Mouse (Mus musculus) frontal cortex, postnatal 10 days (tissue): ENCODE measurements around the gene Pdlim3.

Experiments used
- DNase-seq, 2 experiments: peaks; one replicate each; pipeline ENCODE4 v3.0.0; 2022; ENCODE audit warnings: low spot score in 2 of 2, mixed read lengths in 1 of 2

The Pdlim3 gene

DNA sequence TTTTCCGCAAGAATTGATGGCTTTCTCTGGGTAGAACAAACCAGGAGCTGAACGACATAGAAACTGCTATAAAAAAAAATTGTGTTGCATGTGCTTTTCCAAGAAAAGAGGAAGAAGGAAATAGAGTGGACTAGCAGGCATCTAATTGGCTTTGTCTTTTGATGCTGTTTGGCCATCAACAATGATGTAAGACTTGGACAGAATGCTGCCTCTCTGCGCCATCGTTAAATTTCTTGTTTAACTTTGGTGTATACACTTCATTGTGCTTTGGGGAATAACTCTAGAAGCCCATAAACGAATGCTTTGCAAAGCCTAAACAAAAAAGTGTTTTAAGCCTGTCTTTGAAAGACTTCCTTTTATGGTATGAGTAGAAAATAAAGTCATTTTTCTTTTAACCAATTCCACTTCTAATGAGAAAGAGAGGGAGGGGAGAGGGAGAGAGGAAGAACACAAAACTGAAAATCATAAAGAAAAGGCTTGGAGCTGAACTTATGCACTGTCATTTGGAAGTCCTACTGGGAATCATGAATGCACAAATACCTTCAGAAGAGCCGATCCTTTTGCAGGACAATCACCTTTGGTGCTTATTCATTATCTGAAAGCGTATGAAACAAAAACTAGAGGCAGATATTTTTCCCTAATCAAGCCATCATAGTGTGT lies 20.5 kb downstream of the Pdlim3 start:
- DNase-seq = no peak

GRCm38 (mm10) chr8:45906251-45906619 lies 21.0 kb downstream of the Pdlim3 start:
- DNase-seq = no peak

GRCm38 (mm10) chr8:45913707-45914106 lies 28.4 kb downstream of the Pdlim3 start:
- no peak for DNase-seq

DNA sequence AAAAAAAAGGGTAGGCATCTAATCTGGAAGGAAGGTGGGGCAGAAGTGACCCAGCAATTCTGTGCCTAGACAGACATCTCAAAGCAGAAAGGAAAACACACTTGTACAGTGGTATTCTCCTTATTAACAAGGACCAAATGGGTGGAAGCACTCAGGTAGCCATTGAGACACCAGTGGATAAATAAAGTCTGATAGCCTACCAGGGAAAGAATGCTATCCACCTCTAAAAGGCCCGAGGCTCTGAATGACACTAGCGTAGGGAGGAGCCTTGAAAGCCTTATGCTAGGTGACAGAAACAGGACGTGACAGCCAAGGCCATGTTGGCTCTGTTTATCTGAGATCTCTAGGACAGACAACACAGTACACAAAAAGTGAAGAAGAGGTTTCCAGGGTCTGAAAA lies 31.2 kb downstream of the Pdlim3 start:
- DNase-seq = no peak

- no peak for DNase-seq
Observed at GRCm38 (mm10) chr8:45917040-45917679, 31.9 kb downstream of the Pdlim3 start.

DNA sequence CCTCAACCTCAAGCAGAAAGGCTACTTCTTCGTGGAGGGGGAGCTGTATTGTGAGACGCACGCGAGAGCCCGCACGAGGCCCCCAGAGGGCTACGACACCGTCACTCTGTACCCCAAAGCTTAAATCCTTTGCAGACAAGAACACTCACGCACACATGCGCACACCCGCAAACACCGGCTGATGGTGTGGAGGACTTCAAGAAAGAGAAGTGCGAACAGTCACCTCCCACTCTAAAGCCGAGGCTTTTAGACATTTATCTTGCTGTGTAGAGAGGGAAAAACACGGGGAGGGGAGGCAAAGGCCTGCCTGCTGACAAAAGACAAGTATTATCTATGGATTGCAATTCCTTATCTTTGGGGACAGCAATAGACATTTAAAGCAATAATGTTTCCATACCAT lies 33.6 kb downstream of the Pdlim3 start:
- no peak for DNase-seq

DNA sequence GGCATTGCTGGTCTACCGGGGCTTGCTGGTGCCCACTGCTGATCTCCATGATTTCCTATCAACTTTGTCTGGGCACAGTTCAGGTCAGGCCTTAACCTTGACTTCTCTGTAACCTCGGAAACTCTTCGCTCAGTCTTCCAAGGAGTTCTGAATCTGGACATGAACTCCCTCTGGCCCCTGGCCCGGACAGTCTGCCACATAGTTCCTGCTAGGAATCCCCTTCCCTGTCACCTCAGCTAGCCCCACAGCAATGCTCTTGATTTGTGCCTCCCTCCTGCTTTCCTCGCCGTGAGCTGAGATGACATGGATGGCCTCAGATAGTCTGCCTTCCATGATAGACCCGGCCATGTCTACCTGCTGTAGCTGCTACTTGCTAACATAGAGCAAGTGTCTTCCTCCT lies 35.1 kb downstream of the Pdlim3 start:
- no peak for DNase-seq

GRCm38 (mm10) chr8:45922116-45922515 lies 36.9 kb downstream of the Pdlim3 start:
- DNase-seq = no peak

GRCm38 (mm10) chr8:45934582-45935014 lies 49.3 kb downstream of the Pdlim3 start, which contains the start of gene Ccdc110:
Gene Ccdc110 (plus strand): TSS chr8:45934619.
- peak; percentile 87 to 94 for DNase-seq

DNA sequence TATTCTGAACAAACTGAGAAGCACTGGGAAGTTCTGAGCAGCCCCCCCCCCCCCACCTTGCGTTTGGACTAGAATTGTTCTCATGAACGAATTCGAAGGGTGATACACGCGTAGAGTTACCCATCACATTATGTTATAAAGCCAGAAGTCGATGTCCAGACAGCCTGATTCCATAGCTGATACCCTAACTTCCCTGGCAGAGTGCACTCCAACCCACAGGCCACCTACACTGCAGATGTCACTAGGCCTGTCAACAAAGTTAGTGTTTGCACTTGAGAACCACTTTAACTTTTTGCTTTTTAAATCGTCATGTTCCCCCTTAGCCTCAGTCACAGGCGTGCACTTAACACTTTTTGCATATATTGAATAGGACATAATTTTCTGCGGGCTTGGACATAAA lies 51.7 kb downstream of the Pdlim3 start:
- DNase-seq = no peak

- no peak for DNase-seq
Observed at GRCm38 (mm10) chr8:45946283-45946682, 61.0 kb downstream of the Pdlim3 start.

GRCm38 (mm10) chr8:45950622-45951021 lies 65.4 kb downstream of the Pdlim3 start:
- no peak for DNase-seq
